Mouse (Mus musculus) frontal cortex, postnatal 14 days (tissue): Measurements from ENCODE around the gene Stxbp5l.
"Not testable (repeated sequence)": the region's sequence is repeated elsewhere in the genome, so short reads cannot be mapped to it uniquely, and the experiment has no call there.

Source experiments
- DNase-seq, 2 experiments: peaks; one replicate each; pipeline ENCODE4 v3.0.0; 2022; ENCODE audit warnings: low spot score in 2 of 2

Gene Stxbp5l

DNA sequence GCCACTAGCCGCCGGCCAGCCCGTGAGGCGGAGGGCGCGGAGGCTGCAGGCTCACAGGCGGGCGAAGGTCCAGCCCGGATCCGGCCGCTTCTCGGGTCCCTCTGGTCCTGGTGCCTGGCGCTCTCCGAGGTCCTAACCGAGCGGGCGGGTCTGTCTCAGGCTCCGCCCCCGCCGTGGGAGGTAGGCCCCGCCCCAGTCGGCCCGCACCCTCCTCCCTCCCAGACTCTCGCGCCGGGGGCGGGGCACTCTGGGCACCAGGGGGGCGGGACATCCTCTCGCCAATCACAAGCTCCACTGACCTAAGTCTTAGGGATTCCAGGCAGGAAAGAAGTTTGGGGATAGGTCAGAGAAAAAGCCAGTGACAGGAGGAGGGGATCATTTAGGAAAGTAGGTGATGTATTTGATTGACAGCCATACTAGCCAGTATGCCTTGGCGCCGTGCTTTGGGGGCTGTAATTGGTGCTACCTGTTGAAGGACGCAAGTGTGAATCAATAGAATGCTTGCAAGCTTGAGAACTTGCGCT is at the start of gene Stxbp5l:
Gene Stxbp5l (minus strand): TSS at position 142 of the 524 bp plus-strand sequence.
- peak; percentile 92 for DNase-seq

DNA sequence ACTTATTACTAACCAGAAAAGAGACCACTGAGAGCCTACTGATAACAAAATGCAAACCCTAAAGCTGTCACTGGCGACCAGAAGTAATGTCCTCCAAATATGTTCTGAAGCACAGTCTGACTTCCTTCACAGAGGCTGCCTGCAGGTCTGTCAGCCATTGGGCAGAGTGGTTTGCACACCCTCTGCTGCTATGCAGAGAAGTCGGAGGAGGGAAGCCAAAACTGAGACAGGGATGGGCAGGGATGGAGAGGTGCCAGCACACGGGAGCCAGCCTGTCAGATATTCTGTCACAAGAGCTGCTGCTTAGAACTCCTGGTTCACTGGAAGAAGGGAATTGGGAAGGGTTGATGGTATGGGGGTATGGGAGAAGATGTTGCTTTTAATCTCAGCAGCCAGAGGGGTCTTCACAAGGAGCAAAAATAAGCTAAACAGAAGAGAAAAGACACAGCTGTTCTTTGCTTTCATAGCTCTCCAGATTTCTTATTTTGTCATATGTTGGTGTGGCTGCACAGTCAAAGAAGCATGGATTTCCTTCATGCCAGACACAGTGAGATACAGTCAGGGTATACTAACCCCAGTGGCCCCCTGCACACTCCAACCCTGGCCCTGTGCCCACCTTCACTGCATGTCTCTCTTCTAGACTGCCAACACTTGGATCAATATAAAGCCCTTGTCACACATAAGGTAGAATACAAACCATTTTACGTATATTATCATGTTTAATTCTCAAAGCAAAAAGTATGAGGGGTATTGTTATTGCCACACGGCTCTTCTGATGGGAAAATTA is 48.8 kb upstream of the Stxbp5l start:
- peak; percentile 23 for DNase-seq

DNA sequence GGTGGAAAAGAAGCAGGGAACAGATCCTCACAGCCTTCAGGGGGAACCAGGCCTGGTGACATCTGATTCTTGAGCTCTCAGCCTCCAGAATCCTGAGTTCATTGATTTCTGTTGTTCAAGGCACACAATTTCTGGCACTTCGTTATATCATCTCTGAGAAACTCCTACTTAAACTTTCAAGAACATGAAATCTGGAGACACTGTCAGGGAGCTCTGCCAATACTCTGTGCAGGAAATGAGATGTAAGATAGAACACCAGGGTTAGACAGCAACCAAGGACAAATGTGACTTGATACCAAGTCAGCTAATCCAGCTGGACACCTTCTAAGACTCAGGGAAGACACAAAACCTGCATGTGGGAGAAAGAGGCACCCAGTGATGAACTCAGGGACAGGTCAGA is 40.7 kb upstream of the Stxbp5l start:
- DNase-seq = no peak

DNA sequence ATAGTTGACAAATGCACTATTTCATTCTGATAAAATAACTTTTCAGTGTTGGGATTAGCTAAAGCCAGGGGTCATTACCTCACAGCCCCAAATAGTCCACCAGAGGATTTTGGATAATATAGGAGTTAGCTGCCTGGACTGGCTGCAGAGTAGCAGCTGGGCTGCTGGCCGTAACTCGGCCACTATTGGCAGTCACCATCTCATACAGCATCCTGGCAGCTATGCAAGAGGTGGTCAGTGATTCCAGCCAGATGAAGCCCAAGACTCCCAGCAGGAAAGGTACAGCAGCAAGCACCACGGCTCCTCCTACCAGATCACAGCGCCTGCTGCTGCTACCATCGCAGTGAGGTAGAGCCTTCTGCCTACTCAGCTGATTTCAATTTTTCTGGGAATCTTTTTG is 38.1 kb upstream of the Stxbp5l start:
- no peak for DNase-seq

DNA sequence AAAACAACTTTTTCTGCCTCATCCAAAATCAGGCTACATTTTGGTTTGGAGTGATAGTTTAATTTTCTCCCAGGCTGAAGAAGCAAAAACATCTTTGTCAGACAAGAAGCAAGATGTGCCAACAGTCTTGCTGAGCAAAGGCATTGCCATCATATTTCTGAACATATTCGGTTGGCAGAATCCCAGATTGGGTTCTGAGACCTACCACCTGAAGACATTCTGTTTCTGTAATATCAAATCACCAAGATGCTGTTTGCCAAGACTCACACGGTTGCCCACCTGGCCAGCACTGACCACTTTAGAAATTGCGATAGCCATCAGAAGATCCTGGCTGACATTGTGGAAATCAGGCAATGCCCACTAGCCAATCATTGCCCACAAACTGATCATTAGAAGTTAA is 37.1 kb upstream of the Stxbp5l start:
- no peak for DNase-seq

DNA sequence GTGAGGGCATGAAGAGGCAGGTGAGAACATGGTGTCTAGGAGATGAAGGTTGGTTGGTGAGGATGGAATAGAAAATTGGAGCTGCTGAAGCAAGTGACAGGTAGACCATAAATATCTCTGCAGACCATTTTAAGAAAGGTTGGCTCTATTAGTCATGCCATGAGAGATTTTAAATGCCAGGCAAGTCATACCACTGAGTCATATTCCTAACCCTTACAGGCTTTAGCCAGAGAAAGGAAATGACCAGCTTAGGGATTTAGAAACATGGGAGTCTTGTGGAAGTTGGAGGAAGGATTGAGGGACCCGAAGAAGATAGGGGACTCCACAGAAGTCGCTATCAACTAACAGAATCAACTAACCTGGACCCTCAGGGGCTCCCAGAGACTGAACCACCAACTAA is 35.8 kb upstream of the Stxbp5l start:
- no peak for DNase-seq

DNA sequence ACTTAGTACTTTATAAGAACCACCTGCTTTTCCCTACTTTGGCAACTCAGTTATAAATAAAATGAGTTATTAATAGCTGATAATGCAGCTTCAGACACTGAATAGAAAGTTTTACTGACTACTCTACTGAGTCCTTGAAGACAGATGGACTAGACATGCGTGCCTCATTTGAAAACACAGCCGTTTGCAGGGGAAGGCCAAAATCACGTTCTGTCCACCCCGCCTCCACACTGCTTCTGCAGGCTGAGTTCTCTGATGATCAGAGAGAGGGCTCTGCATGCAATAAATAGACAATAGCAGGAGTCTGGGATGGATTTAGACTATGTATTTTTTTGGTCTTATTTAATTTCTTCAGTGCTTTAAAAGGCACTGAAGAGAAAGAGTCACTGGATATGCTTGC is 20.8 kb upstream of the Stxbp5l start:
- no peak for DNase-seq

DNA sequence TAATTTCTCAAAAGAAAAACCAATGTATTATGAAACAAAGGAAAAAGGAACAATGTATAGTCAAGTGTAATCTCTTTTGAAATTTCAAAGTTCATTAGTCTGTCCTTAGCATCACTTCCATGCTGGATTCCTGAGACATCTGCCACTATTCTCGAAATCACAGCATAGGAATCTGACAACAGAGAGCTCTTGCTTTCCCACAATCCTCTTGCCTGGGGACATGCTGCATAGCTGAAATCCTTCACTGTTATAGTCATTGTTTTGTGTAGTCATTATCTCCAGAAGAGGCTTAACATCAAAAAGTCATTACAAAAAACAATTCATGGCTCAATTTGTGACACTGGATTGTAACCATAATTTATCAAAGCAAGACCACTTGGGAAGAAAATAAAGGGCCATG is 20.2 kb upstream of the Stxbp5l start:
- DNase-seq = no peak

DNA sequence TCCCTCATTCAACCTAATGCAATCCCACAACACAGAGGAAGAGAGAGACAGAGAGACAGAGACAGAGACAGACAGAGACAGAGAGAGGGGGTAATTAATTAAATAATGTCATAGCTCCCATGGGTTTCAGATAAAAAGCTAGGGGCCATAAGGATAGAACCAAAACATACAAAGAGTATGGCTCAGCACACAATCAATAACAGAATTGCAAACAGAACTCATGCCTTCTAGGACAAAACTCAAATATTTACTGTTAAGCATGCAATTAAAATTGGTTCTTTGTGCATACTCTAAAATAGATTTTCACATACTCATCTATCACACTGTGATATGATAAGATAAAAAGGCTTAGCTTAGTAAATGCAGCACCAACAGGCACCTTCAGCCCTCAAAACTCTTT is 5.2 kb upstream of the Stxbp5l start:
- no peak for DNase-seq

DNA sequence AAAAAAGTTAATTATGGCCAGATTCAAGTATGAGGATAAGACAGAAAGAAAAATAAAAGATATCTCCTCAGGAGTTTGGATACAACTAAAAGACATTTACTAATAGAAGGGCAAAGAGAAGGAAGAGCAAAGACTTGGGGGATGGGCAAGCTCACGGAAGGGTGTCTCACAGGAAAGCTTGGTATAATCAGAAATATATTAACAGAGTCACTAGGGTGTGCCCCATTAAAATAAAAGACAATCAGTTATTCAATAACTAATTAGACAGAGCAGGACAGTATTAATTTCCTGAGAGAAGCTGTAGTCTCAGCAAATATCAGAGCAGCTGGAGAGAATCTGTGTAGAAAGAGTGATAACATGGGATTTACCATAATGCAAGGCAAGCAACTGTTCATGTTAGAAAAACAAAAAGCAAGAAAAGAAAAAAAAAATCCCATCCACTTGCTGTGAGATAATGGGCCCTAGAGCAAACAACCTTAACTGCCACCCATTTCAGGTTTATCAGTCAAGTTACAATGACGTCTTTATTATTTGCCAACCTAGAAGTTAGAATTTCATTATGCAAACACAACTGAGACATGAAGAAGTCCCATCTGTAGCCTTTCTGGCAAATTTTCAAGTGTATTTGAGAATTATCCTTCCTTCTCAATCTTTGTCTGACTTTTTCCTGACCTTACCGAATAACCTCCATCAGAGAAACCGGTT is 4.6 kb upstream of the Stxbp5l start:
- no peak for DNase-seq

DNA sequence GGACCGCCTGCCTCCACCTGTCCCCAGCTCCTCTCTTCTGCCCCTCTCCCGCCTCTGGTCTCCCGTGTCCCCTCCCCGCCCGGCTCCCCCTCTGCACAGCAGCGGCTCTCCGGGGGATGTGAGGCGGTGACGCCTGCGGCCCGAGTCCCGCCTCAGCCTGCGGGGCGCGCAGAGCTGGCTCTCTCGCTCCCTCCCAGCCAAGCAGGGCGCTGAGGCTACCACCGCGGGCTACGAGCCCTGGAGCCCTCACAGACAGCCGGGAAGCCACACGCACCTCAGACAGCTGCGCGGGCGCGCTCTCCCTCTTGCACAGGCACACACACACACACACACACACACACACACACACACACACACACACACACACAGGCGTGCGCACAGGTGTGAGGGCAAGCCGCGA is 393 bp downstream of the Stxbp5l start:
- DNase-seq = peak; percentile 44 to 50

DNA sequence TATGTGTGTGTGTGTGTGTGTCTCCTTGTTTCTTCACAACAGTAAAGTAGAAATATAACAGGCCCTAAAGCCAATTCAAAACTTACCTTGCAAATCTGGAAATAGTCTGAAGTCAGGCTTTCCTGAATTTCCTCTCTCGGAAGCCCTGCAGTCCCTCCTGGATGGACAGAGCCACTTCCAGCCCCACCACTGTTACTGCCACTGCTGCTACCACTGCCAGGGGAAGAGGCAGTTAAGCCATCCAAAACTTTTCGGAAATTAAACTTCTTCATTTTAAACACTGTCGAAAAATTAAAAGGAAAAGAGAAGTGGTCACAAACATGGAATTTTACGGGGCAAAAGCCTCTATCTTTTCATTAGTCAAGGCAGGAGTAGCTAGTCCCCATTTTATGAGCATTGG is 1.3 kb downstream of the Stxbp5l start:
- no peak for DNase-seq

DNA sequence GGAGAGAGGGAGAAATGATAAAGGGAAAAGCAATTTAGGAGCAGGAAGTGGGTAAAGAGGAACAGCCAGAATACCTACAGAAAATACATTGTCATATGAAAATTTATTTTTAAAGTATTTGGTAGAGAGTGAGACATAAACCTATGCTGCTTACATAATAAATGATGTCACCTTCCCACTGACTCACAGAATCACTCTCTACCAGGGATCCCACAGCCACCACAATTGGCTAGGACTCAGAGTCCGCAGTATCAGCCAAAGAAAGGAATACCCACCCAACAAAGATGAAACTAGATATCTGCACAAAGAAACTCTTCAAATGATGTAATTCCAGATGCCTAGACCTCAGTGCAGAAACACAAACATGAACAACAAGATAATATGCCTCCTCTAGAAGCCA is 12.0 kb downstream of the Stxbp5l start:
- no peak for DNase-seq

DNA sequence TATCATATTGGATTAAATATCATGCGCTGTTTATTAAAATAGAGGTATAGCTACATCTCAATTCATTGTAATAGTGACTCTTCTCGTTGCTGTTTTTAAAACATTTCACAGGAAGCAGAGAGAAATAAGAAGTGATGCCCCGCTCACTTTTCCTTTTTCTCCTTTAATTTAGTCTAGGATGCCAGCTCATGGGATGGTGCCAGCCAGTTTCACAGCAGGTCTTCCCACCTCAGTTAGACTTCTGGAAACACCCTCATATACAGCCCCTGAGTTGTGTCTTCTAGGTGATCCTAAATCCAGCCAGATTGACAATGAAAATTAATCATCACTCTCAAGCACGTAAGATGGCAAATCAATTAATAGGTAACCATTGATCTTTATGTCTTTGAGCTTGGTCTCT is 17.3 kb downstream of the Stxbp5l start:
- DNase-seq = no peak

DNA sequence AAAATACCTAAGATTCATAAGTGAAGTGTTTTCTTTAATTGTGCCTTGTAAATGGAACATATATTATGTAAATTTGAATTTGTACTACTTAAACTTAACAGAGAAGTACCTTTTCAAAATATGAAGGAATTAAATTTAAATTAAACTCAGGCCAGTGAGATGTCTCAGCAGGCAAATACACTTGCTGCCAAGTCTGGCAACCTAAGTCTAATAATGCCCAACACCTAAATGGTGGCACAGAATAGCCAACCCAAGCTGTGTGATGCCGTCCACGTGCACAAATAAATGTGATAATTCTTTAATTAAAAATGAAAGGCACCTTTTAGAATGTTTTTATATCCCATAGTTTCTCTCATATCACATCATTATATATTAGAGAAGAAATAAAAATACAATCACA is 20.8 kb downstream of the Stxbp5l start:
- no peak for DNase-seq

DNA sequence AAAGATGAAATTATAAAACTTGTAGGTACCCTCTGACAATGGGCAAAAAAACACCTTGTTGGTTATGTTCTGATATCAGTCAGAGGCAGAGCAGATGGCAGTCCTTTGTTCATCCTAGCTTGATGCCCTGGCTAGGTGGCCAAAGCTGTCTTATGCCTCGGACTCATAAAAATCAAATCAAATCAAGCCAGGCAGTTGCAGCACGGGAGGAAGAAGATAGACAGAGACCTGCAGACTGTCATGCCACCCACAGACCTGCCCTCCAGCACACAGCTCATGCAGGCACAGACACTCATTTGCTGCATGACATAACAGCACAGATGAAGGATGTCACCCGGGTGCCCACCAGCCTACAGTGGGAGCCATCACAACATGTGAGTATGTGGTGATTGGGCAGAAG is 29.1 kb downstream of the Stxbp5l start:
- no peak for DNase-seq

DNA sequence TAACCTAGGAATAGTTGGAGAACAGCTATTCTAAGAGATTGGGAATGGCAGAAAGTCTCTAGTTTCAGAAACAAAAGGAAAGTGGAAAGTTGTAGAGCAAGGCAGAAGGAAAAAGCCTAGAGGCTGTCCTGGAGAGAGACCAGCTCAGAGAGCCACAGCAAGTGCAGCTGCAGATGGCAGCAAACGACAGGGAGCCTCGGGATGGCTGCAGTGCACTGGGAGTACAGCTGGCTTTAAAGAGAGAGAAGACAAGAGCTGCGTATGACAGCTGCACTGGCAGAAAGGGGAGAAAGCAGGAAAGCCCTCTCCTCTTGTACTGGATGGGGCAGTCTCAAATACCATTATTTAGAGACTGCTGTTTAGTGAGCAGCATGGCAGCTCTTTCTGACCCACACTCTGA is 37.7 kb downstream of the Stxbp5l start:
- no peak for DNase-seq

DNA sequence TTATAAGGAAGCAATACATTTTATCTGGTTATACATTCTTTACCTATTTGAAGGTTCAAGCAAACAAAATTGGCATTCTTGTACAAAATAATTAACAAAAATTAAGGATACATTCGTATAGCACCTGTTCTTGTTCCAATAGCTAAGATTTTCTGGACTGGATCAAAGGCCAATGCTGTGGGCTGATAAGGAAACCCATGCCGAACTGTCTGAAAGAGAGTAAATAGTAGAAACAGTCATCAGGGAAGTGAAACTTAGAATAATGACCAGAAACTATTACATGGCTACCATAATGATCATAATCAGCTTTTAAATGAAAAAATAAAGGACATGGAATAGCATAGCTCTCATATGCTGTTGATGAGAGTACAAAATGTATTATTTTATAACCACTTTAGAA is 39.8 kb downstream of the Stxbp5l start:
- DNase-seq = no peak

DNA sequence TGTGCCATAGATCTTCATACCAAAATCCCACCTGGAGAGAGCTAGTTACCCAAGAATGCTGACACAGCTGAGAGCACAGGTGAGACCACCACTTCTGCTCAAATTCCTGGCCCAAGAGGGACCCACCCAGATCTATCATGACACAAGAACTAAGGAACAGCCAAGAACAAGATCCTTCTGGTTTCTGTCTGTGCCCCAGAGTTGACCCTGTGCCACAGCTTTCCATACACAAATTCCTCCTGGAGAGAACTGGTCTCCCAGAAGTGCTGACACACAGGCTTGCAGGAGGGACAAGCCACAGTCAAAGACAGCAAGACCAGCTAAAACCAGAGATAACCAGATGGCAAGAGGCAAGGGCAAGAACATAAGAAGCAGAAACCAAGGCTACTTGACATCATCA is 43.3 kb downstream of the Stxbp5l start:
- not testable (repeated sequence) for DNase-seq

DNA sequence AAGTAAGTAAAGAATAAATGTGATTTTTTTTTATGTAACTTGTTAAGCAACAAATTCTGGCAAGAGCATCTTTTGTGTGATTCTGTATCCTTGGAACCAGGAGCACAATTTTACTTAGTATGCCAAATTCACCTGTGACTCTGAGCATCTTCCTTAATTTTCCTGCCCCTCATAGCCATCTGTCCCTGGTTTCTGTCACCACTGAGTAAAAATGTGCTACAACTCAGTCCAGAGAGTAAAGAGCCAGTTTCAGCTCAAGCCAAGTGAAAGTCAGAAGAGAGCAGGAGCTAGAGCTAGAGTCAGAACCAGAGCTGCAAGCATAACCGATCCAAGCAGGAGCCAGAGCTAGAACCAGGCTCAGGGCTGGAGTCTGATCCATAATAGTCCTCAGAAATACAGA is 46.6 kb downstream of the Stxbp5l start:
- DNase-seq = no peak

DNA sequence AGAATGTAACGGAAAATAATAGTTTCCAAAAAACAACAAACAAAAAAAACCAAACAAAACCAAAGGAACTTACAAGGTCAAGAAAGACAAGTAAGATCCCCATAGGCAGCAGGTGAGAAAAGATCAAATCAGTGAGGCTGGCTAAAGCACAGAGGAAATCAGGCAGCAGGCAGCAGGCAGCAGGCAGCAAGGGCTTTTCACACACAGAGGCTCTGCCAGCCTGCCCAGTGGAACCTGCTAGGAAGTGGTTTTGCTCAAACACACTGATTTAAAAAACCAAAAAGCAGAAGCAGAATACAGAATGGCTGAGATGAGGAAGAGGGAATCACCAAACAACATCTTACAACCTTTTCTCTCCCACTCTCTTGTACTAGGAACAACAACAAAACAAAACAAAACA is 47.2 kb downstream of the Stxbp5l start:
- DNase-seq = no peak

DNA sequence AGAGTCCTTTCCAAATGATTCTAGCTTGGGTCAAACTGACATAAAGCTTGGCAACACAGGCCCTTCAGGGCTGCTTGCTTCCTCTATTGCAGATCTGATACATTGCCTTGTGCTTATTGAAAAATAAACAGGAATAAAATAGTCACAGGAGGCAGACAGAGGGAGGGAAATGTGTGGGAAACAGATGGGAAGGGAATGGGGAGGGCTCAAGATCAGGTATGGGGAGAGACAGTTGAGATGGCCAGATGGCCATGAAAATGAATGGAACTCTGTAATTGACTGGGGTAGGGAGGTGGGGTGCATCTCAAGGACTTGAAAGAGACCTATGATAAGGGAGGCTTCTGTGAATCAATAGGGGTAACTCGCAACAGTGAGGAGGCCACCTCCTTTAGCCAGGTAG is 80.3 kb downstream of the Stxbp5l start:
- DNase-seq = no peak

DNA sequence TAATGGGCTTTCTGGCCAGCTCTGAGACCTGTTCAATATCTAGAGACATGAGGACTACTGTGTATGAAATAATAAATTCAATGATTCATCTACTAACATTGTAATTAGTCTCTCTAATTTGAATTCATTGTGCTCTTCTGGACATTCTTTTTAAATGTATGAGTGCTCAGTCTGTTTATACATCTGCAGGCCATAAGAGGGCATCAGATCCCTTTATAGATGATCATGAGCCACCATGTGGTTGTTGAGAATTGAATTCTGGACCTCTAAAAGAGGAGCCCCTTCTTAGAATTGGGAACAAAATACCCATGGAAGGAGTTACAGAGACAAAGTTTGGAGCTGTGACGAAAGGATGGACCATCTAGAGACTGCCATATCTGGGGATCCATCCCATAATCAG is 92.2 kb downstream of the Stxbp5l start:
- DNase-seq = no peak
